Mouse (Mus musculus) MEL (cell line): ENCODE data around the gene Krt77.

Source experiments
- CHD1 ChIP-seq: IDR thresholded peaks from 2 replicates; pipeline ENCODE4 v1.6.1; 2012; ENCODE audit warnings: low read depth, mild to moderate bottlenecking, inconsistent platforms, low read length, improper control_type of control experiment
- CTCF ChIP-seq, 3 experiments: IDR thresholded peaks in 2 of 3; conservative IDR thresholded peaks in 1 of 3; 2 replicates each; pipeline ENCODE4 v1.5.1; 2011 to 2012; ENCODE audit warnings: low read length in 3 of 3, low read depth in 2 of 3, mild to moderate bottlenecking in 2 of 3, improper control_type of control experiment in 1 of 3, inconsistent platforms in 1 of 3, mixed read lengths in 1 of 3, moderate library complexity in 1 of 3; ENCODE audit not compliant: control insufficient read depth in 1 of 3, insufficient read depth in 1 of 3, poor library complexity in 1 of 3, severe bottlenecking in 1 of 3
- EP300 ChIP-seq, 2 experiments: IDR thresholded peaks; 2 replicates each; pipeline ENCODE4 v1.6.1; 2011; ENCODE audit warnings: improper control_type of control experiment in 2 of 2, low read length in 2 of 2, low read depth in 1 of 2, mild to moderate bottlenecking in 1 of 2
- JUND ChIP-seq: IDR thresholded peaks from 2 replicates; pipeline ENCODE4 v1.6.1; 2011; ENCODE audit warnings: low read depth, mild to moderate bottlenecking, improper control_type of control experiment, low read length
- MAX ChIP-seq: IDR thresholded peaks from 2 replicates; pipeline ENCODE4 v1.6.1; 2011; ENCODE audit warnings: low read length, improper control_type of control experiment
- MXI1 ChIP-seq: IDR thresholded peaks from 2 replicates; pipeline ENCODE4 v1.6.1; 2011; ENCODE audit warnings: mild to moderate bottlenecking, low read depth, low read length, improper control_type of control experiment
- MYC ChIP-seq: IDR thresholded peaks from 2 replicates; pipeline ENCODE4 v1.6.1; 2011; ENCODE audit warnings: low read depth, mild to moderate bottlenecking, low read length, improper control_type of control experiment, moderate library complexity
- POLR2A ChIP-seq, 2 experiments: IDR thresholded peaks; 2 replicates each; pipeline ENCODE4 v1.6.1; 2011 to 2012; ENCODE audit warnings: low read length in 2 of 2, mild to moderate bottlenecking in 2 of 2, control low read depth in 1 of 2, improper control_type of control experiment in 1 of 2, low read depth in 1 of 2, moderate library complexity in 1 of 2; ENCODE audit not compliant: control insufficient read depth in 1 of 2, insufficient read depth in 1 of 2, poor library complexity in 1 of 2
- POLR2AphosphoS2 ChIP-seq: IDR thresholded peaks from 2 replicates; pipeline ENCODE4 v1.6.1; 2011; ENCODE audit warnings: low read length, improper control_type of control experiment
- POLR2AphosphoS5 ChIP-seq: IDR thresholded peaks from 2 replicates; pipeline ENCODE4 v1.6.1; 2012; ENCODE audit warnings: low read depth, borderline replicate concordance, mild to moderate bottlenecking, inconsistent platforms, low read length, moderate library complexity, mixed read lengths
- SMC3 ChIP-seq: IDR thresholded peaks from 2 replicates; pipeline ENCODE4 v1.6.1; 2011; ENCODE audit warnings: low read depth, low read length, improper control_type of control experiment
- TBP ChIP-seq: IDR thresholded peaks from 2 replicates; pipeline ENCODE4 v1.8.0; 2011; ENCODE audit warnings: low read depth, low read length, improper control_type of control experiment
- USF2 ChIP-seq, 2 experiments: IDR thresholded peaks; 2 replicates each; pipeline ENCODE4 v1.6.1; 2011 to 2012; ENCODE audit warnings: improper control_type of control experiment in 2 of 2, low read length in 2 of 2, borderline replicate concordance in 1 of 2, inconsistent platforms in 1 of 2, low read depth in 1 of 2, mild to moderate bottlenecking in 1 of 2; ENCODE audit not compliant: insufficient read depth in 1 of 2

- TF ChIP-seq USF2 (IDR thresholded peaks at IDR 0.05; ENCODE audit: borderline replicate concordance in 1 of 2, insufficient read depth in 1 of 2, low read depth in 1 of 2, low read length in 2 of 2) (no peak), POLR2A (IDR thresholded peaks at IDR 0.05; ENCODE audit: control insufficient read depth in 1 of 2, insufficient read depth in 1 of 2, low read depth in 1 of 2, low read length in 2 of 2, poor library complexity in 1 of 2) (no peak), CTCF (IDR thresholded peaks at IDR 0.05 in 2 of 3, conservative IDR thresholded peaks at IDR 0.05 in 1 of 3; ENCODE audit: control insufficient read depth in 1 of 3, insufficient read depth in 1 of 3, low read depth in 2 of 3, low read length in 3 of 3, poor library complexity in 1 of 3, severe bottlenecking in 1 of 3) (no peak), POLR2AphosphoS5 (no peak), MYC (no peak), CHD1 (no peak), JUND (no peak), MXI1 (no peak), TBP (no peak), EP300 (IDR thresholded peaks at IDR 0.05; ENCODE audit: low read depth in 1 of 2, low read length in 2 of 2) (no peak), MAX (no peak), POLR2AphosphoS2 (no peak), SMC3 (no peak)
Measured at GRCm38 (mm10) chr15:101856696-101857095, 12.8 kb downstream of the Krt77 start.
